Mouse (Mus musculus): ENCODE data around the gene Sec22c.

The Sec22c gene

GRCm38 (mm10) chr9:121694736-121695135 lies 10.6 kb downstream of the Sec22c start:
- no peak for DNase-seq (ENCODE audit: low read depth, low spot score)

DNA sequence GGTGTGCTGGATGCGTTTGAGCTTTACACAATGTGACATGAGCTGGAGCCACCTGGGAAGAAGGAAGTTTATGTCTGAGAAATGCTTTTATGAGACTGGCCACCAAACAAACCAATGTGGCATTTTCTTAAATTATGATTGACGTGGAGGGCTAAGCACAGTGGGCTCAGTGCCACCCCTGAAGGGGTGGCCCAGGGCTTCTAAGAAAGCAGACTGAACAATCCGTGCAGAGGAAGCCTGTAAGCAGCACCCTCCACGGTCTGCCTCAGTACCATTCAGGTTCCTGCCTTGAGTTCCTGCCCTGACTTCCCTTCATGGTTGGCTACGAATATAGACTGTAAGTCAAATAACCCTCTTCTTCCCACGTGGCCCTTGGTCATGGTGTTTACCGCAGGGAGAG lies 14.6 kb downstream of the Sec22c start:
- no peak for DNase-seq (ENCODE audit: low read depth, low spot score)

- no peak for DNase-seq (ENCODE audit: low read depth, low spot score)
These were observed 15.1 kb downstream of the Sec22c start for GRCm38 (mm10) chr9:121690200-121690651.

GRCm38 (mm10) chr9:121684702-121685101 lies 20.6 kb downstream of the Sec22c start:
- no peak for DNase-seq (ENCODE audit: low read depth, low spot score)

DNA sequence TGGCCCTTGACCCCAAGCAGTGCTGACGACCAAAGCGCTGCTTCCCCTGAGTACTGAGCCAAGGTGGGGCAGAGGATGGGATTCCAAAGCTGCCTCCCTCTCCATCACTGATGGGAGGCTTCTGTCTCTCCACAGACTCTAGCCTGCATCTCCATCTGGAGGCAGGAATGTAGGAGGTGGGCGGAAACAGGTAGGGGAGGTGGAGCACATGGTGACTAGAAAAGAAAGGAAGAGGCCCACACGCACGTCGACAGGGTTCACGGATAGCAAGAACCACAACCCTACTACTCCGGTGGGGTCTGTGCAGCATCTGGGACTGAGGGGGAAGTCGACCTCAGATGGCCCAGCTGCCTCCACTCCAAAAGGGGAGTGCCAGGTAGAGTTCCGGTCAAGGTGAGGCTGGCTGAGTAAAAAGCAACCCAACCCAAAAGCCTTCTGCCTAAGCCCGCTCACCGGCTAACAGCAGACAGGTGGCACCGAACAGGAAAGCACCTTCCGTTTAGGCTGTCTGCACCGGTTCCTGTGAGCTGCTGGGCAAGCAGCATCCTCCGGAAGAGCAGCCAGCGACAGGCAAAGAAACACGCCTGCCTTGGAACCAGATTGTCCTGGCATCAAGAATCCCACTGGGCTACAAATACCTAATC lies 23.1 kb downstream of the Sec22c start:
- no peak for DNase-seq (ENCODE audit: low read depth, low spot score)

GRCm38 (mm10) chr9:121681191-121681590 lies 24.1 kb downstream of the Sec22c start:
- DNase-seq (ENCODE audit: low read depth, low spot score), result no peak

DNA sequence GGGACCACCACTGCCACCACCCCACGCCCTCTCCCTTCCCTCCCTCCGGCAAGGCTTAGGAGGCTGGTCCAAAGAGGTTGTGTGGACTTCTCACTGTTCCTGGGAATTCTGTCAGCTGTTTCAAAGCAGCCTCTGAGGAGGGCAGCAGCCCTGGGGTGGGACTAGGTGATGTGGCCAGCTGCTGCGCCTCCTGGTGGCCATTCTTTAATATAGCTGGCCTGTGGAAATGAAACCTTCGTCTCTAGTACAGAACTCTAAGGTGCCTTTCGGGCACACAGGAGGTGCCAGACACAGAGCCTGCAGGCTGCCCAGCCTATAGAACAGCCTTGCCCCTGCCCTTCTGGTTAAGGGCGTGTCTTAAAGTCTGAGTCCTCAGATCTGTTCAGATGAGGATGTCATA lies 25.7 kb downstream of the Sec22c start:
- DNase-seq (ENCODE audit: low read depth, low spot score), result peak; percentile 67

DNA sequence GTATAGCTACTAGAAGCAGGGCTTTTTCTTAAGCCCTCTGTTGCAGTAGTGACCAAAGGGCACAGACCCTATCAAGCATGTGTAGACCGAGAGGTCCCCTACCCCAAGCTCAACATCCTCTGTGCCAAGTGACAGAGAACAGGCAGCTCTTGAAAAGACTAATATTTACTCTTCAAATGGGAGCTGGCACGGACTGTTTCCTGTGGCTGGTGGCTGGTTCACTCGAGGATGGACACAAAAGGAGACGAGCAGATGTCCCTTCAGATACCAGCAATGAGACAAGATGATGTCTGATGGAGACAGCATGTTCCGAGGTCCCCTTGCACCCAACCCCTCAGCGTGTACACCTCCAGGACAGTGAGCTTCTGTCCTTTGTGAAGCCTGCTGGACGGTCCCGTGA lies 27.8 kb downstream of the Sec22c start:
- no peak for DNase-seq (ENCODE audit: low read depth, low spot score)

DNA sequence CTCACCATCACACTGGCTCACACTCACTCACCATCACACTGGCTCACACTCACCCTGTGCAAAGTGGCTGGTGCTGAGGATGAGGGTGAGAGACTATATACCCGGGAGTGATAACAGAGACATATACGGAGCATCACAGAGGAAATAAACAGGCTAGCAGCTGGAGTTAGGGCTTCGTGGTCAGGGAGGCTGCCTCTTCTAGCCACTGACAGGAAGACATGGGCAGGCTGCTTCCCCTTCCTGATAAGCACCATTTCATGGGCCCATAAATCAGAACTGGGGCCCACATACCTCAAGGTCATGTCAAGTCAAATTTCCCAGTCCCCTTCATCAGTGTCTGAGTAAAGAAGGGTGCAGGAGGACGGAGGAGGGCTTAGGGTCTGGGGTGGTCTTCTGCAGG lies 28.2 kb downstream of the Sec22c start:
- DNase-seq (ENCODE audit: low read depth, low spot score), result no peak

DNA sequence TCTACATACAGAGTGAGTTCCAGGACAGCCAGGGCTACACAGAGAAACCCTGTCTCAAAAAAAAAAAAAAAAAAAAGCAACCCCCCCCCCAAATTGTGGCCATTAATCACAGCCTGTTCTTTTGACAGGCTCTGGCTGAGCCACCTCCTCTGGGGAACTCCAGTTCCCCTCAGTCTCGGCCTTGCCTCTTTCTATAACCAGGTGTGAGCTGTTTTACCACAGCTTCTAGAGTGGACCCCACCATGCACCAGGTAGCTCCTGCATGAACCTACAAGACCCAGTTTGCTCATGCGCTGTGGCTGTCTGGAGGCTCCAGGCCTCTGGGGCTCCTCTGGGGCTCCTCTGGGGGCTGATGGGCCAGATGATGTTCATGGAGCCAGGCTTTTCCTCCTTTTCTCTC lies 29.7 kb downstream of the Sec22c start:
- no peak for DNase-seq (ENCODE audit: low read depth, low spot score)

GRCm38 (mm10) chr9:121675011-121675410 lies 30.3 kb downstream of the Sec22c start:
- no peak for DNase-seq (ENCODE audit: low read depth, low spot score)

- DNase-seq (ENCODE audit: low read depth, low spot score), result no peak
These were observed 31.6 kb downstream of the Sec22c start for GRCm38 (mm10) chr9:121673716-121674115.

GRCm38 (mm10) chr9:121672311-121672710 lies 33.0 kb downstream of the Sec22c start:
- no peak for DNase-seq (ENCODE audit: low read depth, low spot score)

DNA sequence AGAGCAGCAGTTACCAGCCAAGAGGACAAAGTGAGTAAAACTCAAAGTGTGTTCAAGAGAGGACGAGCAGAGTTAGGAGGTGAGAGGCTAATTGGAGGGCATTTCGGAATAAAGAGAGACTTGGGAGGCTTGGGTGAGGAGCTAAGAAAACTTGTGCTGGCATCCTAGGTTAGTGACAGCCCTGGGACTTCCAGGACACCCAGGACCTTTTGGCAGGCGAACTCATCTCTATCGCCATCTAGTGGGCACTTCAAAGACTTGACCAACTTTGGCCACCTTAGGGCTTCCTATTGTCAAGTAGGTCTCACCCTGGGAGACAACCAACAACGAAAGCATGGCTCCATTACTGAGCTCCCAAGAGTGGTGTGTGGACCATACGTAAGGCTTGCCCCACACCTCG lies 34.0 kb downstream of the Sec22c start:
- peak; percentile 59 for DNase-seq (ENCODE audit: low read depth, low spot score)

- DNase-seq (ENCODE audit: low read depth, low spot score), result peak; percentile 63
These were observed 35.9 kb downstream of the Sec22c start for GRCm38 (mm10) chr9:121669348-121669791.

DNA sequence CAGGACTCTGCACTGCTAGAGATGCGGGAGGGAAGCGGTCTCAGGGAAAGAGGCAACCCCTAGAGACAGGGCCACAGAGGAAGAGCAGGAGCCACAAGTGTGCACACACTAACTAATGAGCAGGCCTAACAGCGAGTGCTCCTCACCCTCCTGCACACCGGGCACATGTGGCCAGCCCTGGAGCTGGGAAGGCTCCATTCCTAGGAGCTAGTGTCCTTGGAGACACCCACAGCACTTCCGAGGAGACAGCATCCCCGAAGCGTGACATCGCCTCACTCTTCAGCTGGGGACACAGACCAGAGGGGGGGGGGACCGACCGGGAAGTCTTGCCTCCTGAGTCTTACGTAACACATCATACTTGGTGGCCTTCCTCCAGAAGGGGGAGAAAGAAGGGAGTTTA lies 37.5 kb downstream of the Sec22c start:
- DNase-seq (ENCODE audit: low read depth, low spot score), result no peak

GRCm38 (mm10) chr9:121666957-121667630 lies 38.2 kb downstream of the Sec22c start:
- no peak for DNase-seq (ENCODE audit: low read depth, low spot score)

DNA sequence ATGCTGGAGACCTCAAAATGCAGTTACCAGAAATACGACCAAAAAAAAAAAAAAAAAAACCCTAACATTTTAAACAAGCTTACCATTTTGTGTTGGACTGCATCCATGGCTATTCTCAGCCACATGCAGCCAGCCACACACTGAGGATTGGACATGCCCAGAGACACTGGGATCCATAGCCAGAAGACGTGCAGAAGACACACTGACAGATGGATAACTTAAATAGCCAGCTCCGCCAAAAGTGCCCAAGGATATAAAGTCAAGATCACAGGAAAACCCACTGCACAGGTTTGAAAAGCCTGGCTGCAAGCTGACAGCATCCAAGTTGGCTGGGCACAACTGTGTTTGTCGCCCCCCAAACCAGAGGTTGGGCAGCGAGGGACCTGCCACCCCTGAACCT lies 41.2 kb downstream of the Sec22c start:
- DNase-seq (ENCODE audit: low read depth, low spot score), result no peak

- no peak for DNase-seq (ENCODE audit: low read depth, low spot score)
These were observed 41.8 kb downstream of the Sec22c start for GRCm38 (mm10) chr9:121663467-121663866.

DNA sequence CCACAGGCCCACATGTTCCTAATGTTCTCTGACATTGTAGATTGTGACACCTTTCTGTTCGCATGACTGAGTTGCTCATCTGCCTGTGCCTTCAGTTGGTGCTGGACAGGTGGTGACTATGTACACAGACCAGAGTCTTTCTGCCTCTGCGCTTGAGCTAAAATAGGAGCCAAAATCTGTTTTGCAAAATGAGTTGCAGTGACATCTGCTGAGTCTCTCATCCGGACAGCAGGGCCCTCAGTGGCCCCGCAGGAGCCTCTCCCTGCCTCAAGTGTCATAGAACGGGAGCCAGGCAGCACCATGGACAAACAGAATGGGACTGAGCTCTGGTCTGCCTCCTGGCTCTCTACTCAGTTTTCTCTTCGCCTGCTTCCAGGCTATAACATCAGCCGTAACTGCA lies 45.5 kb downstream of the Sec22c start:
- DNase-seq (ENCODE audit: low read depth, low spot score), result no peak

GRCm38 (mm10) chr9:121658248-121658647 lies 47.0 kb downstream of the Sec22c start:
- no peak for DNase-seq (ENCODE audit: low read depth, low spot score)

- DNase-seq (ENCODE audit: low read depth, low spot score), result no peak
These were observed 48.1 kb downstream of the Sec22c start for GRCm38 (mm10) chr9:121657143-121657542.

DNA sequence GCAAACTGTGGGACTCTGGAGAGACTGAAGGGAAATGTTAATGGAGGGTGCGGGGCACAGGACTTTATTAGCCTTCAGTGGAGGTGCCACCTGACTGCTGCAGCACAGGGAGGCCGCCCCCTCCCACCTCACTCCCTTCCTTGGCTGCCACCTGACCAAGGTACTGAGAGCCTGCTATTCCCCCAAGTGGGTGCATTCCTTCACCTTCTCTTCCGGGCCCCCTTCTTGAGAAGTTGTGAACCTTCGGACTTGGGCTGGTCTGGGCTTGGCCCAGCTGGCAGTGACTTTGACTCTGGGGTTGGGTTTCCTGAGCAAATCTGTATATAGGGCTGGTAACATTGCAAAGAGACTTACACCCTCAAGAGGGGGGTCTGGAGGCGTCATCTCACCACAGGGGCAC lies 49.0 kb downstream of the Sec22c start:
- no peak for DNase-seq (ENCODE audit: low read depth, low spot score)
